Mouse (Mus musculus): ENCODE measurements around the gene Rexo2. TPM values are rescaled to one million over a fixed set of nuclear protein-coding genes. Genes with fewer than 3 reads are reported as not detected.
A peak's percentile ranks its signal among the peaks of the same experiment; 100 is the strongest.

Rexo2 gene
- polyA plus RNA-seq, 2 experiments = 64.4 to 95.7 TPM

DNA sequence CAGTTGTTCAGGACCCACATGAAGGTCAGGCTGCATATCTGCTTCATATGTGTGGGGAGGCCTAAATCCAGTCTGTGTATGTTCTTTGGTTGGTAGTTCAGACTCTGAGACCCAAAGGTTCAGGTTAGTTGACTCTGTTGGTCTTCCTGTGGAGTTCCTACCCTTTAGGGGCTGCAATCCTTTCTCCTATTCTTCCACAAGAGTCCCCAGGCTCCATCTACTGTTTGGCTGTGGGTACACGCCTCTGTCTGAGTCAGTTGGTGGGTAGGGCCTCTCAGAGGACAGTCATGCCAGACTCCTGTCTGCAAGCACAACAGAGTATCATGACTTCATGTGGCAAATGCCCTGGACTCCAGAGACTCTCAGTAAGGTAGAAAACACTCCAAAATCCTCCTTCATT, 57.2 kb downstream of the Rexo2 start:
- 32% methylated on average over 1 of the region's 1 CpGs for WGBS (ENCODE audit: insufficient replicate concordance)
- Histone ChIP-seq H3K4me2 (ENCODE audit: low read depth) (no peak overlapping the region), H3K4me1 (replicated peaks; ENCODE audit: control insufficient read depth in 2 of 2, insufficient read depth in 2 of 2, low read length in 1 of 2) (no peaks in the 10 kb centered on the region), H3K4me3 (ENCODE audit: insufficient read depth in 1 of 2, low read depth in 2 of 2, low read length in 2 of 2) (no peak overlapping the region), H3K27ac (no peak overlapping the region), H3K9ac (replicated peaks) (no peak overlapping the region), H3K9me3 (ENCODE audit: control insufficient read depth, low read length) (no peaks in the 10 kb centered on the region), H3K36me3 (replicated peaks; ENCODE audit: control insufficient read depth, insufficient read depth, low read depth) (no peaks in the 10 kb centered on the region), H3K27me3 (ENCODE audit: control insufficient read depth, insufficient read depth, low read length) (no peaks in the 10 kb centered on the region)
- no peak for DNase-seq (ENCODE audit: low read depth in 3 of 3, low spot score in 3 of 3)
- no peak for ATAC-seq (ENCODE audit: insufficient read depth)
- peak; percentile 27; the same call in 1 of the 2 replicates for TF ChIP-seq CTCF (IDR thresholded peaks at IDR 0.05; ENCODE audit: low read depth)
- TF ChIP-seq EP300 (IDR thresholded peaks at IDR 0.05; ENCODE audit: low read depth) = no peak

GRCm38 (mm10) chr9:48422382-48422781, 58.0 kb downstream of the Rexo2 start:
- H3K4me3 ChIP-seq (ENCODE audit: insufficient read depth in 1 of 2, low read depth in 2 of 2, low read length in 2 of 2) = no peak overlapping the region
- no peaks in the 10 kb centered on the region for H3K27me3 ChIP-seq (ENCODE audit: control insufficient read depth, insufficient read depth, low read length)
- no peak for TF ChIP-seq EP300 (IDR thresholded peaks at IDR 0.05; ENCODE audit: low read depth)
- TF ChIP-seq CTCF (IDR thresholded peaks at IDR 0.05; ENCODE audit: low read depth) = no peak
- DNase-seq (ENCODE audit: low read depth in 3 of 3, low spot score in 3 of 3) = no peak
- WGBS (ENCODE audit: insufficient replicate concordance) = 51% methylated on average over 8 of the region's 8 CpGs
- H3K9me3 ChIP-seq (ENCODE audit: control insufficient read depth, low read length) = no peaks in the 10 kb centered on the region
- no peak for ATAC-seq (ENCODE audit: insufficient read depth)
- H3K9ac ChIP-seq (replicated peaks) = no peak overlapping the region
- H3K27ac ChIP-seq = no peak overlapping the region
- H3K36me3 ChIP-seq (replicated peaks; ENCODE audit: control insufficient read depth, insufficient read depth, low read depth) = no peaks in the 10 kb centered on the region
- H3K4me1 ChIP-seq (replicated peaks; ENCODE audit: control insufficient read depth in 2 of 2, insufficient read depth in 2 of 2, low read length in 1 of 2) = no peaks in the 10 kb centered on the region
- H3K4me2 ChIP-seq (ENCODE audit: low read depth) = no peak overlapping the region; the same call in 1 of the 2 replicates

DNA sequence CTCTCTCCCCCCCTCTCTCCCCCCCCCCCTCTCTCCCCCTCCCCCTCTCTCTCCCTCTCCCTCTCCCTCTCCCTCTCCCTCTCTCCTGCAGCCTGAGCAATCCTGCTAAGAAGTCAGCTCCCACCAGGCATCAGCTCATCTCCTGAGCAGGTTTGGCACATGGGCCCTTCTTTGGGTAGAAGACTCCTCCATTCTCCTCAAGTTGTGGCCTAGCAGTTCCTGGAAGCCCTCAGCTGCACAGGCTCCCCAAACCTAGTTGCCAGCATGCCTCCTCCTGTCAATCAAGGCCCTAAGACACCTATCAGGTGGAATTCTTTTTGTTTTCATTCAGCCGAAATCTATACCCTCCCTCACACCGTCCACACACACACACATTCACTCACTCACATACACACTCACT, 58.9 kb downstream of the Rexo2 start:
- Histone ChIP-seq H3K4me2 (ENCODE audit: low read depth) (no peak overlapping the region), H3K4me3 (ENCODE audit: insufficient read depth in 1 of 2, low read depth in 2 of 2, low read length in 2 of 2) (no peak overlapping the region), H3K27me3 (ENCODE audit: control insufficient read depth, insufficient read depth, low read length) (no peaks in the 10 kb centered on the region), H3K4me1 (replicated peaks; ENCODE audit: control insufficient read depth in 2 of 2, insufficient read depth in 2 of 2, low read length in 1 of 2) (no peaks in the 10 kb centered on the region), H3K9me3 (ENCODE audit: control insufficient read depth, low read length) (no peaks in the 10 kb centered on the region), H3K27ac (no peak overlapping the region), H3K36me3 (replicated peaks; ENCODE audit: control insufficient read depth, insufficient read depth, low read depth) (no peaks in the 10 kb centered on the region), H3K9ac (replicated peaks) (no peak overlapping the region)
- ATAC-seq (ENCODE audit: insufficient read depth) = no peak
- 65% methylated on average over 2 of the region's 2 CpGs for WGBS (ENCODE audit: insufficient replicate concordance)
- no peak for DNase-seq (ENCODE audit: low read depth in 3 of 3, low spot score in 3 of 3)
- TF ChIP-seq EP300 (IDR thresholded peaks at IDR 0.05; ENCODE audit: low read depth) (no peak), CTCF (IDR thresholded peaks at IDR 0.05; ENCODE audit: low read depth) (no peak)

DNA sequence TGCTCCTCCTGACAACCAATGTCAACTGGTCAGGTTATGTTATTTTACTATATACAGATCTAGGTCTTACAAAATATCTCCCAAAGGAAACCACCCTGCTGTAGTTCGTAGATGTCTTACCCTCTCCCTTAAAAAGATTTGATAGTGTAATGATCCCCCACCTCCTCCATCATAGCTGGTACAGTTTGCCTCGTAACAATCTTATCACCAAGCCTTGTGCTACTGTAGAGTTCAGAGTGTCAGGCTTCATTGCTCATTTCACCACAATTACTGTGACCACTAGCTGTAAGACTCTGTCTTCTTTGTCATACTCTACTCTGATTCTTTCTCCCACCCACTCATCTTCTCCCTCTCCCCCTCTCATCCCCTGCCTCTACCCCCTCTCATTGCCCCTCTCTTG, 59.4 kb downstream of the Rexo2 start:
- Histone ChIP-seq H3K36me3 (replicated peaks; ENCODE audit: control insufficient read depth, insufficient read depth, low read depth) (no peaks in the 10 kb centered on the region), H3K27me3 (ENCODE audit: control insufficient read depth, insufficient read depth, low read length) (no peaks in the 10 kb centered on the region), H3K9ac (replicated peaks) (no peak overlapping the region), H3K4me1 (replicated peaks; ENCODE audit: control insufficient read depth in 2 of 2, insufficient read depth in 2 of 2, low read length in 1 of 2) (no peaks in the 10 kb centered on the region), H3K27ac (no peak overlapping the region), H3K9me3 (ENCODE audit: control insufficient read depth, low read length) (no peaks in the 10 kb centered on the region), H3K4me3 (ENCODE audit: insufficient read depth in 1 of 2, low read depth in 2 of 2, low read length in 2 of 2) (no peak overlapping the region), H3K4me2 (ENCODE audit: low read depth) (no peak overlapping the region)
- no peak for TF ChIP-seq CTCF (IDR thresholded peaks at IDR 0.05; ENCODE audit: low read depth)
- TF ChIP-seq EP300 (IDR thresholded peaks at IDR 0.05; ENCODE audit: low read depth) = no peak
- DNase-seq (ENCODE audit: low read depth in 3 of 3, low spot score in 3 of 3) (no peak), ATAC-seq (ENCODE audit: insufficient read depth) (no peak)
- WGBS (ENCODE audit: insufficient replicate concordance) = 44% methylated on average over 2 of the region's 2 CpGs

- Histone ChIP-seq H3K4me2 (ENCODE audit: low read depth) (no peak overlapping the region), H3K4me1 (replicated peaks; ENCODE audit: control insufficient read depth in 2 of 2, insufficient read depth in 2 of 2, low read length in 1 of 2) (no peaks in the 10 kb centered on the region), H3K4me3 (ENCODE audit: insufficient read depth in 1 of 2, low read depth in 2 of 2, low read length in 2 of 2) (no peak overlapping the region), H3K27me3 (ENCODE audit: control insufficient read depth, insufficient read depth, low read length) (no peaks in the 10 kb centered on the region), H3K9me3 (ENCODE audit: control insufficient read depth, low read length) (no peaks in the 10 kb centered on the region), H3K27ac (no peak overlapping the region), H3K9ac (replicated peaks) (no peak overlapping the region), H3K36me3 (replicated peaks; ENCODE audit: control insufficient read depth, insufficient read depth, low read depth) (no peaks in the 10 kb centered on the region)
- 56% methylated on average over 7 of the region's 7 CpGs for WGBS (ENCODE audit: insufficient replicate concordance)
- ATAC-seq (ENCODE audit: insufficient read depth) = no peak
- no peak for TF ChIP-seq CTCF (IDR thresholded peaks at IDR 0.05; ENCODE audit: low read depth)
- no peak for TF ChIP-seq EP300 (IDR thresholded peaks at IDR 0.05; ENCODE audit: low read depth)
- DNase-seq (ENCODE audit: low read depth in 3 of 3, low spot score in 3 of 3) = no peak
Observed at GRCm38 (mm10) chr9:48420437-48420836, 60.0 kb downstream of the Rexo2 start.
